Mouse (Mus musculus): ENCODE measurements at regions not wholly inside any gene's neighbourhood (a gene's known extent, or its start where the extent isn't known, plus 50 kb on each side); places are given as distances from the start of the nearest gene placed in this dataset.

- H3K9me3 ChIP-seq (replicated peaks; ENCODE audit: control insufficient read depth, low read length): no peaks in the 10 kb centered on the region
- ATAC-seq (replicated peaks; ENCODE audit: insufficient number of reproducible peaks, low FRiP score, low TSS enrichment, low read depth): no peak
- 84% methylated on average over 6 of the region's 6 CpGs for WGBS
These were observed 180.7 kb downstream of the Irs2 start for GRCm38 (mm10) chr8:10827560-10827959.

GRCm38 (mm10) chr8:10825981-10826380 is 182.3 kb downstream of the Irs2 start:
- 79% methylated on average over 4 of the region's 4 CpGs for WGBS
- Histone ChIP-seq H3K9me3 (replicated peaks; ENCODE audit: control insufficient read depth, low read length) (no peaks in the 10 kb centered on the region), H3K36me3 (replicated peaks; ENCODE audit: control insufficient read depth, insufficient read depth, low read depth, low read length) (no peaks in the 10 kb centered on the region), H3K4me1 (ENCODE audit: control insufficient read depth, insufficient read depth, low read length) (no peaks in the 10 kb centered on the region; the same call in 1 of the 2 replicates), H3K4me3 (ENCODE audit: low read depth, low read length) (no peak overlapping the region), H3K27ac (replicated peaks; ENCODE audit: low read depth, low read length) (no peak overlapping the region), H3K27me3 (ENCODE audit: control insufficient read depth, insufficient read depth, low read length) (no peaks in the 10 kb centered on the region), H3K4me2 (ENCODE audit: low read depth, low read length) (no peak overlapping the region), H3K9ac (replicated peaks; ENCODE audit: low read length) (no peak overlapping the region)
- DNase-seq (ENCODE audit: low spot score) (no peak), ATAC-seq (replicated peaks; ENCODE audit: insufficient number of reproducible peaks, low FRiP score, low TSS enrichment, low read depth) (no peak)

More at GRCm38 (mm10) chr8:10827560-10827959, 180.7 kb downstream of the Irs2 start:
- Histone ChIP-seq H3K27ac (replicated peaks; ENCODE audit: low read depth, low read length) (no peak overlapping the region), H3K27me3 (ENCODE audit: control insufficient read depth, insufficient read depth, low read length) (no peaks in the 10 kb centered on the region), H3K9ac (replicated peaks; ENCODE audit: low read length) (no peak overlapping the region), H3K4me1 (ENCODE audit: control insufficient read depth, insufficient read depth, low read length) (no peaks in the 10 kb centered on the region; the same call in 1 of the 2 replicates), H3K4me3 (ENCODE audit: low read depth, low read length) (no peak overlapping the region), H3K4me2 (ENCODE audit: low read depth, low read length) (no peak overlapping the region), H3K36me3 (replicated peaks; ENCODE audit: control insufficient read depth, insufficient read depth, low read depth, low read length) (no peaks in the 10 kb centered on the region)
- no peak for DNase-seq (ENCODE audit: low spot score)

GRCm38 (mm10) chr8:10825192-10825926 is 182.9 kb downstream of the Irs2 start:
- no peaks in the 10 kb centered on the region for H3K9me3 ChIP-seq (replicated peaks; ENCODE audit: control insufficient read depth, low read length)
- no peak overlapping the region for H3K27ac ChIP-seq (replicated peaks; ENCODE audit: low read depth, low read length)
- no peaks in the 10 kb centered on the region for H3K27me3 ChIP-seq (ENCODE audit: control insufficient read depth, insufficient read depth, low read length)
- DNase-seq (ENCODE audit: low spot score): no peak
- 80% methylated on average over 10 of the region's 10 CpGs for WGBS
- no peak overlapping the region for H3K4me2 ChIP-seq (ENCODE audit: low read depth, low read length)
- no peak overlapping the region for H3K9ac ChIP-seq (replicated peaks; ENCODE audit: low read length)
- ATAC-seq (replicated peaks; ENCODE audit: insufficient number of reproducible peaks, low FRiP score, low TSS enrichment, low read depth): no peak
- no peaks in the 10 kb centered on the region; the same call in 1 of the 2 replicates for H3K4me1 ChIP-seq (ENCODE audit: control insufficient read depth, insufficient read depth, low read length)
- H3K36me3 ChIP-seq (replicated peaks; ENCODE audit: control insufficient read depth, insufficient read depth, low read depth, low read length): no peaks in the 10 kb centered on the region
- no peak overlapping the region for H3K4me3 ChIP-seq (ENCODE audit: low read depth, low read length)

GRCm38 (mm10) chr8:10821901-10822300 is 186.4 kb downstream of the Irs2 start:
- Histone ChIP-seq H3K27ac (replicated peaks; ENCODE audit: low read depth, low read length) (no peak overlapping the region), H3K4me2 (ENCODE audit: low read depth, low read length) (no peak overlapping the region), H3K36me3 (replicated peaks; ENCODE audit: control insufficient read depth, insufficient read depth, low read depth, low read length) (no peaks in the 10 kb centered on the region), H3K9ac (replicated peaks; ENCODE audit: low read length) (no peak overlapping the region), H3K27me3 (ENCODE audit: control insufficient read depth, insufficient read depth, low read length) (no peaks in the 10 kb centered on the region), H3K4me1 (ENCODE audit: control insufficient read depth, insufficient read depth, low read length) (no peaks in the 10 kb centered on the region; the same call in 1 of the 2 replicates), H3K4me3 (ENCODE audit: low read depth, low read length) (no peak overlapping the region), H3K9me3 (replicated peaks; ENCODE audit: control insufficient read depth, low read length) (no peaks in the 10 kb centered on the region)
- DNase-seq (ENCODE audit: low spot score) (peak; percentile 76), ATAC-seq (replicated peaks; ENCODE audit: insufficient number of reproducible peaks, low FRiP score, low TSS enrichment, low read depth) (no peak)
- 46% methylated on average over 2 of the region's 2 CpGs for WGBS

GRCm38 (mm10) chr8:10814499-10814898 is 193.8 kb downstream of the Irs2 start:
- DNase-seq (ENCODE audit: low spot score) (no peak), ATAC-seq (replicated peaks; ENCODE audit: insufficient number of reproducible peaks, low FRiP score, low TSS enrichment, low read depth) (no peak)
- no peaks in the 10 kb centered on the region for H3K27me3 ChIP-seq (ENCODE audit: control insufficient read depth, insufficient read depth, low read length)
- H3K4me1 ChIP-seq (ENCODE audit: control insufficient read depth, insufficient read depth, low read length): no peaks in the 10 kb centered on the region
- H3K4me3 ChIP-seq (ENCODE audit: low read depth, low read length): no peak overlapping the region
- no peaks in the 10 kb centered on the region for H3K9me3 ChIP-seq (replicated peaks; ENCODE audit: control insufficient read depth, low read length)
- WGBS: 85% methylated on average over 7 of the region's 7 CpGs
- no peaks in the 10 kb centered on the region for H3K36me3 ChIP-seq (replicated peaks; ENCODE audit: control insufficient read depth, insufficient read depth, low read depth, low read length)
- H3K4me2 ChIP-seq (ENCODE audit: low read depth, low read length): no peak overlapping the region
- H3K27ac ChIP-seq (replicated peaks; ENCODE audit: low read depth, low read length): no peak overlapping the region
- no peak overlapping the region for H3K9ac ChIP-seq (replicated peaks; ENCODE audit: low read length)

GRCm38 (mm10) chr8:10812060-10812670 is 196.1 kb downstream of the Irs2 start:
- ATAC-seq (replicated peaks; ENCODE audit: insufficient number of reproducible peaks, low FRiP score, low TSS enrichment, low read depth): no peak

GRCm38 (mm10) chr8:10807040-10807439 is 201.2 kb downstream of the Irs2 start:
- Histone ChIP-seq H3K4me1 (ENCODE audit: control insufficient read depth, insufficient read depth, low read length) (no peaks in the 10 kb centered on the region), H3K27ac (replicated peaks; ENCODE audit: low read depth, low read length) (no peak overlapping the region)
- WGBS: 90% methylated on average over 5 of the region's 5 CpGs

More at GRCm38 (mm10) chr8:10812060-10812670, 196.1 kb downstream of the Irs2 start:
- Histone ChIP-seq H3K4me2 (ENCODE audit: low read depth, low read length) (no peak overlapping the region), H3K36me3 (replicated peaks; ENCODE audit: control insufficient read depth, insufficient read depth, low read depth, low read length) (no peaks in the 10 kb centered on the region), H3K27me3 (ENCODE audit: control insufficient read depth, insufficient read depth, low read length) (no peaks in the 10 kb centered on the region), H3K9ac (replicated peaks; ENCODE audit: low read length) (no peak overlapping the region), H3K27ac (replicated peaks; ENCODE audit: low read depth, low read length) (no peak overlapping the region), H3K9me3 (replicated peaks; ENCODE audit: control insufficient read depth, low read length) (no peaks in the 10 kb centered on the region), H3K4me3 (ENCODE audit: low read depth, low read length) (no peak overlapping the region), H3K4me1 (ENCODE audit: control insufficient read depth, insufficient read depth, low read length) (no peaks in the 10 kb centered on the region)
- DNase-seq (ENCODE audit: low spot score): no peak
- WGBS: 77% methylated on average over 10 of the region's 10 CpGs

More at GRCm38 (mm10) chr8:10807040-10807439, 201.2 kb downstream of the Irs2 start:
- no peak overlapping the region for H3K4me2 ChIP-seq (ENCODE audit: low read depth, low read length)
- H3K27me3 ChIP-seq (ENCODE audit: control insufficient read depth, insufficient read depth, low read length): no peaks in the 10 kb centered on the region
- H3K36me3 ChIP-seq (replicated peaks; ENCODE audit: control insufficient read depth, insufficient read depth, low read depth, low read length): no peaks in the 10 kb centered on the region
- ATAC-seq (replicated peaks; ENCODE audit: insufficient number of reproducible peaks, low FRiP score, low TSS enrichment, low read depth): no peak
- no peak for DNase-seq (ENCODE audit: low spot score)
- no peak overlapping the region for H3K9ac ChIP-seq (replicated peaks; ENCODE audit: low read length)
- H3K9me3 ChIP-seq (replicated peaks; ENCODE audit: control insufficient read depth, low read length): no peaks in the 10 kb centered on the region
- no peak overlapping the region for H3K4me3 ChIP-seq (ENCODE audit: low read depth, low read length)
